Mouse (Mus musculus): ENCODE results near the gene Gm45062.

- no peak for TF ChIP-seq POLR2A (IDR thresholded peaks at IDR 0.05; ENCODE audit: low read depth, low read length)
- TF ChIP-seq CTCF (conservative IDR thresholded peaks at IDR 0.05; ENCODE audit: insufficient read depth, insufficient read length, low read depth, low read length), result no peak
These were observed 57.0 kb downstream of the Gm45062 start for GRCm38 (mm10) chr6:8316201-8316600.
